Mouse (Mus musculus) NIH3T3 (cell line): ENCODE measurements around the gene Gm4567.
"Not testable (repeated sequence)": the region's sequence is repeated elsewhere in the genome, so short reads cannot be mapped to it uniquely, and the experiment has no call there.

Source experiments
- DNase-seq: peaks from one replicate; pipeline ENCODE4 v3.0.0-alpha.2; 2012; ENCODE audit warnings: low read depth

Gene Gm4567

DNA sequence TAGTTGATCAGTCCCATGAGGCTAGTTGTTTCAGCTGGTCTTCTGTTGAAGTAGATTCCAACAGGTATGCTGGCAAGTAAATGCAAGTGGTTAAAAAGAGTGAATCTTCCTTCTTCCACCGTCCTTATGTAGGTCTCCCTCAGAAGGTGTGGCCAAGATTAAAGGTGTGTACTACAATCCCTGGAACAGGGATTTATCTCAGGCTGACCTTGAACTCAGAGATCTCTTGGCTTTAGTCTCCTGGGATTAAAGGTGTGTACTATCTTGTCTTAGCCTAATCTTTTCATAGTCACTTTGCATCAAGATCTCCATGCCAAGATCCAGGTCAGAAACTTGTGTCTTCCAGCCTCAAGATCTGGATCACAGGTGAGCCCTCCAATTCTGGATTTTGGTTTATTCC is at the start of gene Gm4567:
Gene Gm4567, minus strand, starts transcription at position 101 of the 400 bp plus-strand sequence.
- not testable (repeated sequence) for DNase-seq

DNA sequence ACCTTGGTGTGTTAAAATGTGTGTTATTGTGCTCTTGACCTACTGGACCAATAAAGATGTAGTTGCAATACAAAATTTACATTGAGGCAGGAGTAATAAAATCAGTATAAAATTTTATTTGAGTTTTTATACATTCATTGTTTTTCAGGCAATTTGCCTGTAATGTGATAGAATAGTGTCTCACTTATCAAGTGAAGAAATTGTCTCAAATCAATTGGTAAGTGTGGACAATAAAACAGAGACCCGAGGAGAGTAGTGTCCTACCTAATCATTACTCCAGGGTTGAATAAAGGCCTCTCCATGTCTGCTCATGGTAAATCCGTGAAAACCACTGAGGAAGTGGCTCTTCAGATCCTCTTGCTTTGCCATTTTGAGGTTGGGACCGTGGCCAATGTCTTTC is 41.9 kb upstream of the Gm4567 start, which contains the start of gene Vmn1r157:
Gene Vmn1r157, plus strand, starts transcription at position 301 of the 400 bp plus-strand sequence.
- not testable (repeated sequence) for DNase-seq

DNA sequence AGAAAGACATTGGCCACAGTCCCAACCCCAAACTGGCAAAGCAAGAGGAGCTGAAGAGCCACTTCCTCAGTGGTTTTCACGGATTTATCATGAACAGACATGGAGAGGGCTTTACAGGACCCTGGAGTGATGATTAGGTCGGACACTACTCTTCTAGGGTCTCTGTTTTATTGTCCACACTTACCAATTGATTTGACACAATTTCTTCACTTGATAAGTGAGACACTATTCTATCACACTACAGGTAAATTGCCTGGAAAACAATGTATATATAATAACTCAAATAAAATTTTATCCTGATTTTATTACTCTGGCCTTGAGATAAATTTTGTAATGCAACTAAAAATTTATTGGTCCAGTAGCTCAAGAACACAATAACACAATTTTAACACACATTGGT is 27.3 kb downstream of the Gm4567 start, which contains the start of gene Gm8693:
Gene Gm8693, minus strand, starts transcription at position 101 of the 400 bp plus-strand sequence.
- not testable (repeated sequence) for DNase-seq
